Mouse (Mus musculus) neutrophil, adult 83 days (primary cell): ENCODE measurements around the gene H2-M10.5. TPM values are rescaled to one million over a fixed set of nuclear protein-coding genes. Genes with fewer than 3 reads are reported as not detected.

ENCODE experiments used
- total RNA-seq, 2 experiments: library from RNA; stranded (reverse); gene quantifications; one replicate each; pipeline ENCODE4 v1.2.4; 2023

The H2-M10.5 gene
- total RNA-seq: not detected

DNA sequence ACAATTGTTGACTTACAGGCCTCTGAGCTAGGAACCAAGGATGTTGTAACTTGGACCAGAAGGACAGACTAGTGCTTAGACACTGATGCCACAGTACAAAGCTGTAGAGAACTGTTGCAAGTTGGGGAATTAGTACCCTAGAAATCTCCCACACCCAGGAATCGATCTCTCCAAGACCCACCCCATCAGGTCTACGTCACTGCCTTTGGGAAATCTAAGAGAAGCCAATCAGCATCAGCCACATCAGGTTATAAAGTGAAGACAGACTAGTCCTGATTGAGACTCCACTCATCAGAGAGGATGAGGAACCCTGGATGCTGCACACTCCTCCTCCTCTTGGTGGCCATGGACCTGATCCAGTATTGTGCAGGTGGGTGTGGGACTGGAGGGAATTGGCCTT is at the start of gene H2-M10.5:
Gene H2-M10.5, plus strand, starts transcription at position 301 of the 400 bp plus-strand sequence.

DNA sequence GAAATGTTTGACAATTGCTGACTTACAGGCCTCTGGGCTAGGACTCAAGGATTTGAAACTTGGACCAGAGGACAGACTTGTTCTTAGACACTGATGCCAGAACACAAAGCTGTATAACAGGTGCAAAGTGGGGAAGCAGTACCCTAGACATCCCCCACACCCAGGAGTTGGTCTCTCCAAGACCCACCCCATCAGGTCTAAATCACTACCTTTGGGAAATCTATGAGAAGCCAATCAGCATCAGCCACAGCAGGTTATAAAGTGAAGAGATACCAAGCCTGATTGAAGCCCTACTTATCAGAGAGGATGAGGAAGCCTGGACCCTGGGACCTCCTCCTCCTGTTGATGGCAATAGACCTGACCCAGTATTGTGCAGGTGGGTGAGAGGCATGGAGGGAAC is 39.2 kb downstream of the H2-M10.5 start, which contains the start of gene H2-M10.6:
Gene H2-M10.6, plus strand, starts transcription at position 301 of the 400 bp plus-strand sequence.

Other genes starting within 250 kb of the H2-M10.5 start
- gene H2-M11, start 225.8 kb upstream of the H2-M10.5 start, total RNA-seq: not detected
- gene H2-M9, start 130.2 kb upstream of the H2-M10.5 start, total RNA-seq: not detected
- gene H2-M1, start 100.7 kb upstream of the H2-M10.5 start, total RNA-seq: not detected
- gene H2-M10.6, start 39.3 kb downstream of the H2-M10.5 start, total RNA-seq: not detected
- gene Trim26, start 64.2 kb downstream of the H2-M10.5 start, total RNA-seq: 10 to 100 TPM; 24.9 to 33.9 TPM
- gene Trim15, start 94.3 kb downstream of the H2-M10.5 start, total RNA-seq: not detected
- gene Trim10, start 96.7 kb downstream of the H2-M10.5 start, total RNA-seq: 10 to 100 TPM in 1 of 2 experiments, 1 to 10 TPM in 1; 6.7 to 11.4 TPM
- gene Trim40, start 117.2 kb downstream of the H2-M10.5 start, total RNA-seq: not detected
- not detected for gene Trim31, start 125.2 kb downstream of the H2-M10.5 start, total RNA-seq
- gene Rnf39, start 170.0 kb downstream of the H2-M10.5 start, total RNA-seq: not detected
- gene Ppp1r11, start 178.8 kb downstream of the H2-M10.5 start, total RNA-seq: 10 to 100 TPM; 36.4 to 42.1 TPM
- gene Znrd1, start 185.6 kb downstream of the H2-M10.5 start, total RNA-seq: 10 to 100 TPM; 29.7 to 30.7 TPM
- gene Znrd1as, start 185.7 kb downstream of the H2-M10.5 start, total RNA-seq: 1 to 10 TPM; 1.6 to 1.9 TPM
- not detected for gene 2410137M14Rik, start 208.3 kb downstream of the H2-M10.5 start, total RNA-seq
- not detected for gene H2-M5, start 216.6 kb downstream of the H2-M10.5 start, total RNA-seq
- gene Zfp57, start 228.3 kb downstream of the H2-M10.5 start, total RNA-seq: under 1 TPM in 1 of 2 experiments, not detected in 1; 0.24 TPM